Mouse (Mus musculus) CH12.LX (cell line): ENCODE results near the gene Borcs6.
A peak's percentile ranks its signal among the peaks of the same experiment; 100 is the strongest.

Experiments
- CHD1 ChIP-seq: IDR thresholded peaks from 2 replicates; pipeline ENCODE4 v1.6.1; 2012; ENCODE audit warnings: low read depth, low read length, improper control_type of control experiment, inconsistent platforms
- CHD2 ChIP-seq: IDR thresholded peaks from 2 replicates; pipeline ENCODE4 v1.6.1; 2011; ENCODE audit warnings: low read length, improper control_type of control experiment
- CTCF ChIP-seq, 2 experiments: IDR thresholded peaks in 1 of 2; conservative IDR thresholded peaks in 1 of 2; 2 replicates each; pipeline ENCODE4 v1.5.1; 2011 to 2012; ENCODE audit warnings: low read depth in 2 of 2, low read length in 2 of 2, improper control_type of control experiment in 1 of 2, inconsistent platforms in 1 of 2, mild to moderate bottlenecking in 1 of 2, moderate library complexity in 1 of 2
- KAT2A ChIP-seq: IDR thresholded peaks from 2 replicates; pipeline ENCODE4 v1.6.1; 2012; ENCODE audit warnings: low read length, improper control_type of control experiment, inconsistent platforms; ENCODE audit not compliant: insufficient replicate concordance
- MAFK ChIP-seq: IDR thresholded peaks from 2 replicates; pipeline ENCODE4 v1.6.1; 2011; ENCODE audit warnings: low read length, improper control_type of control experiment; ENCODE audit not compliant: insufficient replicate concordance
- MEF2A ChIP-seq: IDR thresholded peaks from 2 replicates; pipeline ENCODE4 v1.6.1; 2014; ENCODE audit warnings: low read depth, mild to moderate bottlenecking, inconsistent platforms, low read length, improper control_type of control experiment, borderline replicate concordance
- NRF1 ChIP-seq: IDR thresholded peaks from 2 replicates; pipeline ENCODE4 v1.6.1; 2014; ENCODE audit warnings: low read depth, mild to moderate bottlenecking, inconsistent platforms, low read length, improper control_type of control experiment, moderate library complexity
- POLR2A ChIP-seq: IDR thresholded peaks from 2 replicates; pipeline ENCODE4 v1.6.1; 2011; ENCODE audit warnings: low read depth, mild to moderate bottlenecking, improper control_type of control experiment, low read length
- POLR2AphosphoS2 ChIP-seq: IDR thresholded peaks from 2 replicates; pipeline ENCODE4 v1.6.1; 2011; ENCODE audit warnings: low read depth, low read length, improper control_type of control experiment
- SIN3A ChIP-seq: IDR thresholded peaks from 2 replicates; pipeline ENCODE4 v1.6.1; 2012; ENCODE audit warnings: low read length, improper control_type of control experiment, inconsistent platforms
- ZC3H11A ChIP-seq: IDR thresholded peaks from 2 replicates; pipeline ENCODE4 v1.6.1; 2012; ENCODE audit warnings: low read depth, mild to moderate bottlenecking, inconsistent platforms, low read length, improper control_type of control experiment
- ZKSCAN1 ChIP-seq: IDR thresholded peaks from 2 replicates; pipeline ENCODE4 v1.6.1; 2012; ENCODE audit warnings: low read depth, inconsistent platforms, low read length, improper control_type of control experiment, borderline replicate concordance

DNA sequence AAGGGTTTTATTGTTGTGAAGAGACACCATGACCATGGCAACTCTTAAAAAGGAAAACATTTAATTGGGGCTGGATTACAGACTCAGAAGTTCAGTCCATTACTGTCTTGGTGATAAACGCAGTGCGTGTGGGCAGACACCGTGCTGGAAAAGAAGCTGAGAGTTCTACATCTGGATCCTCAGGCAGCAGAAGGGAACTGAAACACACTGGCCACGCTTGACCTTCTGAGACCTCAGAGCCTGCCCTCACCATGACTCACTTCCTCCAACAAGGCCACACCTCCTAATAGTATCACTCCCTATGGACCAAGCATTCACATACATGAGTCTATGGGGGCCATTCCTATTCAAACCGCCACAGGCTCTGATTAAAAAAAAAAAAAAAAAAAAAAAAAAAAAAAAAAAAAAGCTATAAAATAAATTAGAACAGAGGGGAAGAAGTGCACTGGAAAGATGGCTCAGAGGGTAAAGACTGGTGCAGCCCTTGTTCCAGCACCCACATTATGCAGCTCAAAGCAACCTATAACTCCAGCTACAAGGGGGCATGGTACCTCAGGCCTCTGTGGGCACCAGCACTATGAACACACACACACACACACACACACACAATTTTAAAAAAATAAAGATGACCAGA lies 19.4 kb downstream of the Borcs6 start:
- no peak for TF ChIP-seq CTCF (conservative IDR thresholded peaks at IDR 0.05 in 1 of 2, IDR thresholded peaks at IDR 0.05 in 1 of 2; ENCODE audit: low read depth in 2 of 2, low read length in 2 of 2)
- TF ChIP-seq MEF2A, result peak; percentile 89
- peak; percentile 66; the same call in 1 of the 2 replicates for TF ChIP-seq MAFK
- no peak for TF ChIP-seq ZC3H11A
- no peak for TF ChIP-seq POLR2AphosphoS2
- TF ChIP-seq POLR2A, result peak; percentile 79
- TF ChIP-seq ZKSCAN1, result no peak
- 0 out of 2 replicates have a peak, but pooled peaks have one; percentile 45 for TF ChIP-seq KAT2A
- TF ChIP-seq NRF1, result no peak
- peak; percentile 89 for TF ChIP-seq SIN3A
- TF ChIP-seq CHD1, result no peak
- TF ChIP-seq CHD2, result peak; percentile 56; the same call in 1 of the 2 replicates
